Mouse (Mus musculus) limb, embryonic 14.5 days (tissue): ENCODE results near the gene Lrrc45. TPM values are rescaled to one million over a fixed set of nuclear protein-coding genes. Genes with fewer than 3 reads are reported as not detected.
A peak's percentile ranks its signal among the peaks of the same experiment; 100 is the strongest.

ENCODE experiments used
- ATAC-seq: fragments of 200-750 bp; cut with Nextera tagmentation; 2 replicates; pipeline ENCODE4 v1.8.0; 2017; ENCODE audit warnings: low read depth, moderate number of reproducible peaks, moderate TSS enrichment; ENCODE audit not compliant: low FRiP score
- DNase-seq: peaks from one replicate; pipeline ENCODE4 v3.0.0-alpha.2; 2015; ENCODE audit warnings: low spot score
- H3K27ac ChIP-seq: fragments of 300-500 bp; sonication (generic); replicated peaks from 2 replicates; pipeline ENCODE4 v1.5.1; 2014; ENCODE audit warnings: low read depth, mild to moderate bottlenecking, low read length, moderate library complexity, mixed read lengths
- H3K27me3 ChIP-seq: fragments of 300-500 bp; sonication (generic); 2 replicates; pipeline ENCODE4 v1.6.1; 2014; ENCODE audit warnings: low read length, mixed read lengths; ENCODE audit not compliant: control insufficient read depth, insufficient read depth
- H3K36me3 ChIP-seq: fragments of 300-500 bp; sonication (generic); 2 replicates; pipeline ENCODE4 v1.6.1; 2014; ENCODE audit warnings: mild to moderate bottlenecking, low read length, moderate library complexity, mixed read lengths; ENCODE audit not compliant: control insufficient read depth, insufficient read depth
- H3K4me1 ChIP-seq: fragments of 300-500 bp; sonication (generic); 2 replicates; pipeline ENCODE4 v1.6.1; 2014; ENCODE audit warnings: antibody characterized with exemption, low read length, mixed read lengths; ENCODE audit not compliant: control insufficient read depth, insufficient read depth
- H3K4me2 ChIP-seq: fragments of 300-500 bp; sonication (generic); replicated peaks from 2 replicates; pipeline ENCODE4 v1.6.1; 2014; ENCODE audit warnings: low read depth, mild to moderate bottlenecking, low read length, moderate library complexity; ENCODE audit not compliant: severe bottlenecking
- H3K4me3 ChIP-seq: fragments of 300-500 bp; sonication (generic); replicated peaks from 2 replicates; pipeline ENCODE4 v1.5.1; 2014; ENCODE audit warnings: low read length
- H3K9ac ChIP-seq: fragments of 300-500 bp; sonication (generic); 2 replicates; pipeline ENCODE4 v1.6.1; 2014; ENCODE audit warnings: mild to moderate bottlenecking, low read depth, low read length, moderate library complexity; ENCODE audit not compliant: severe bottlenecking
- H3K9me3 ChIP-seq: fragments of 300-500 bp; sonication (generic); 2 replicates; pipeline ENCODE4 v1.6.1; 2016; ENCODE audit warnings: low read length; ENCODE audit not compliant: control insufficient read depth
- POLR2A ChIP-seq: fragments of 200-500 bp; IDR thresholded peaks from 2 replicates; pipeline ENCODE4 v1.8.0; 2012; ENCODE audit warnings: inconsistent platforms, mild to moderate bottlenecking, moderate library complexity, borderline replicate concordance; ENCODE audit not compliant: insufficient read depth, insufficient read length; ENCODE audit errors: extremely low read depth
- WGBS: fragments of 180-500 bp; shearing (Covaris S2); extraction: QIAGEN DNeasy Blood & Tissue Kit; methylation state at CpG from one replicate; pipeline ENCODE4 v1.1.7; 2014; 5-methylcytosine and 5-hydroxymethylcytosine counted together
- polyA plus RNA-seq, 2 experiments: library from polyadenylated mRNA; depleted of rRNA in 1 of 2; stranded (reverse) in 1 of 2; unstranded in 1 of 2; fragments of >200 nt; fragmentation: Nextera tagmentation in 1 of 2; extraction: Ambion mirVana in 1 of 2; gene quantifications; 2 replicates each; pipeline versions ENCODE4 v1.2.1 to v1.2.3; 2012 to 2014

Lrrc45 gene
- polyA plus RNA-seq, 2 experiments = 48.1 to 91.3 TPM

- Histone ChIP-seq H3K9ac (no peak overlapping the region), H3K4me3 (no peak overlapping the region), H3K4me2 (no peak overlapping the region), H3K9me3 (no peaks in the 10 kb centered on the region), H3K27ac (no peak overlapping the region), H3K4me1 (no peaks in the 10 kb centered on the region), H3K27me3 (no peaks in the 10 kb centered on the region), H3K36me3 (peaks cover 66% of the 10 kb centered on the region)
- whole genome bisulfite sequencing = 70% methylated on average over 2 of the region's 2 CpGs
- DNase-seq (no peak), ATAC-seq (no peak)
- TF ChIP-seq POLR2A = no peak
Observed at GRCm38 (mm10) chr11:120684086-120684485, 29.6 kb upstream of the Lrrc45 start.

- Histone ChIP-seq H3K9me3 (no peaks in the 10 kb centered on the region), H3K4me1 (no peaks in the 10 kb centered on the region), H3K27ac (no peak overlapping the region), H3K4me2 (no peak overlapping the region), H3K9ac (no peak overlapping the region), H3K27me3 (no peaks in the 10 kb centered on the region), H3K36me3 (peaks cover 66% of the 10 kb centered on the region), H3K4me3 (no peak overlapping the region)
- ATAC-seq (no peak), DNase-seq (no peak)
- TF ChIP-seq POLR2A = no peak
- 77% methylated on average over 2 of the region's 2 CpGs for WGBS
Observed at GRCm38 (mm10) chr11:120684660-120685059, 29.1 kb upstream of the Lrrc45 start.

GRCm38 (mm10) chr11:120686650-120687272 is 27.0 kb upstream of the Lrrc45 start:
- DNase-seq (peak; percentile 49), ATAC-seq (0 out of 2 replicates have a peak, but pooled peaks have one; percentile 51)
- Histone ChIP-seq H3K4me1 (no peaks in the 10 kb centered on the region), H3K4me3 (no peak overlapping the region), H3K27ac (peak overlapping the region; percentile 63), H3K27me3 (no peaks in the 10 kb centered on the region), H3K9ac (no peak overlapping the region), H3K4me2 (no peak overlapping the region), H3K9me3 (no peaks in the 10 kb centered on the region), H3K36me3 (peaks cover 62% of the 10 kb centered on the region)
- WGBS = 73% methylated on average over 20 of the region's 20 CpGs
- TF ChIP-seq POLR2A = no peak

- Histone ChIP-seq H3K9me3 (no peaks in the 10 kb centered on the region), H3K4me1 (no peaks in the 10 kb centered on the region), H3K4me2 (no peak overlapping the region), H3K27ac (no peak overlapping the region), H3K27me3 (no peaks in the 10 kb centered on the region), H3K4me3 (no peak overlapping the region), H3K9ac (no peak overlapping the region), H3K36me3 (peaks cover 58% of the 10 kb centered on the region)
- no peak for ATAC-seq
- 78% methylated on average over 3 of the region's 3 CpGs for WGBS
- TF ChIP-seq POLR2A = no peak
- DNase-seq = no peak
Observed at GRCm38 (mm10) chr11:120689365-120689764, 24.4 kb upstream of the Lrrc45 start.

DNA sequence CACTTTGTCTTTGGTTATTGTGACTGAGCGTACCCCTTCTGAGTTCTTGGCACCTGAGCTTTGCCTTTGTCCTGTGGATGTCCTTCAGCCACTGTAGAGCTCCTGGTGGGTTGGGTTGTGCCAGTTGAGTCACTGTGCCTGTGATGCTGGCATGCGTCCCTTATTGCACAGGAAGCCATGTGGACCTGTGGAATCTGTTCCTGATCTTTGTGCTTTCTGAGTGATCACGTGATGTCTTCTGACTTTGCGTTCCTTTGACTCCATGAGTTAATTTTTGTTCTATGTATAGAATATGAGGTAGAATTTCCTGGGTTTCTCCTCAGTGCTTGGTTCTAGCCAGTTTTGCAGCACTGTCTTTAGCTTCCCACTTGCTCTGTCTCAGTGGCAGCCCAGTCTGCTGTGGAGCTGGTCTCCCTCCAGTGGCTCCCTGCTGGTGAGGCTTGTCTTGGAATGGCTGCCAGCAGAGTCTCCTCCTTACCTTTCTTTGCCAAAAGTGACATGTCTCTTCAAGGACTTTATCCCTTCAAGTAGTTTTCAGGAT is 21.2 kb upstream of the Lrrc45 start:
- Histone ChIP-seq H3K4me1 (peaks cover 10% of the 10 kb centered on the region), H3K36me3 (peaks cover 57% of the 10 kb centered on the region), H3K4me2 (no peak overlapping the region), H3K9ac (no peak overlapping the region), H3K9me3 (peaks cover 5% of the 10 kb centered on the region; the same call in 1 of the 2 replicates), H3K27me3 (no peaks in the 10 kb centered on the region), H3K4me3 (no peak overlapping the region), H3K27ac (no peak overlapping the region)
- ATAC-seq (no peak), DNase-seq (no peak)
- WGBS = 83% methylated on average over 4 of the region's 4 CpGs
- no peak for TF ChIP-seq POLR2A

- H3K9me3 ChIP-seq = peaks cover 5% of the 10 kb centered on the region; the same call in 1 of the 2 replicates
- no peaks in the 10 kb centered on the region for H3K27me3 ChIP-seq
- no peak overlapping the region for H3K4me2 ChIP-seq
- WGBS = 84% methylated on average over 3 of the region's 3 CpGs
- H3K27ac ChIP-seq = no peak overlapping the region
- H3K36me3 ChIP-seq = peaks cover 50% of the 10 kb centered on the region
- no peak for DNase-seq
- no peak for TF ChIP-seq POLR2A
- ATAC-seq = no peak
- H3K4me3 ChIP-seq = no peak overlapping the region
- H3K9ac ChIP-seq = no peak overlapping the region
- H3K4me1 ChIP-seq = peaks cover 10% of the 10 kb centered on the region
Observed at GRCm38 (mm10) chr11:120693461-120693860, 20.3 kb upstream of the Lrrc45 start.
